In genomic region chr3:132084680-132085079, GRCm38 (mm10) we compare ENCODE assay signal across 9 mouse cellular contexts. TPM values are rescaled to one million over a fixed set of nuclear protein-coding genes. Genes with fewer than 3 reads are reported as not detected.
DNase-seq lines count a peak whose midpoint lies in the region; ATAC-seq and TF ChIP-seq lines count a peak whose summit lies in the region.
"Had no signal": no experiment of that assay in that cellular context is flagged by ENCODE, and none has a peak within 500 bp of the region (broad histone marks: within the 10 kb centered on the region; RNA-seq: fewer than 3 reads in every experiment).

No protein-coding gene starts in this region.

- peak overlapping the region; percentile 86 for H3K4me2 ChIP-seq in intestine, embryonic 15.5 days (replicated peaks)

- H3K4me3 ChIP-seq in gastrocnemius, adult 2 months = peak overlapping the region; percentile 69
- H3K4me3 ChIP-seq in embryonic facial prominence, embryonic 10.5 days = peak overlapping the region; percentile 66
- peak overlapping the region; percentile 44 for H3K4me3 ChIP-seq in intestine, embryonic 15.5 days (replicated peaks)
- H3K4me3 ChIP-seq in midbrain, embryonic 10.5 days = peak overlapping the region; percentile 65

- H3K36me3 ChIP-seq in embryonic facial prominence, embryonic 10.5 days (replicated peaks) = no peaks in the 10 kb centered on the region
- no peaks in the 10 kb centered on the region for H3K36me3 ChIP-seq in intestine, embryonic 15.5 days
- H3K36me3 ChIP-seq in midbrain, embryonic 10.5 days = no peaks in the 10 kb centered on the region

- TF ChIP-seq CTCF in gastrocnemius, adult 2 months (IDR thresholded peaks at IDR 0.05) = no peak

- H3K27me3 ChIP-seq in embryonic facial prominence, embryonic 10.5 days (replicated peaks; ENCODE audit: low read depth, poor library complexity, severe bottlenecking) = peaks cover 41% of the 10 kb centered on the region
- peaks cover 18% of the 10 kb centered on the region for H3K27me3 ChIP-seq in intestine, embryonic 15.5 days (replicated peaks)
- peaks cover 42% of the 10 kb centered on the region for H3K27me3 ChIP-seq in midbrain, embryonic 10.5 days (ENCODE audit: low read depth, poor library complexity, severe bottlenecking)

- H3K9me3 ChIP-seq in embryonic facial prominence, embryonic 10.5 days = no peaks in the 10 kb centered on the region
- no peaks in the 10 kb centered on the region for H3K9me3 ChIP-seq in intestine, embryonic 15.5 days
- H3K9me3 ChIP-seq in midbrain, embryonic 10.5 days (replicated peaks) = no peaks in the 10 kb centered on the region

- H3K27ac ChIP-seq in gastrocnemius, adult 2 months = no peak overlapping the region
- peak overlapping the region; percentile 76 for H3K27ac ChIP-seq in embryonic facial prominence, embryonic 10.5 days (replicated peaks)
- no peak overlapping the region for H3K27ac ChIP-seq in intestine, embryonic 15.5 days
- H3K27ac ChIP-seq in midbrain, embryonic 10.5 days (replicated peaks) = peak overlapping the region; percentile 64

- intact Hi-C loops in gastrocnemius, adult 2 months (cut with DNase I) = loop anchor here (5.0 kb wide), 1 partner anchor 107 kb away; no protein-coding TSS in a partner anchor

- under 1% methylated on average over 8 of the region's 8 CpGs for WGBS in embryonic facial prominence, embryonic 10.5 days
- WGBS in intestine, embryonic 15.5 days = 2% methylated on average over 8 of the region's 8 CpGs
- WGBS in midbrain, embryonic 10.5 days = 1% methylated on average over 7 of the region's 8 CpGs

- peak; percentile 50; the same call in 1 of the 2 replicates for ATAC-seq in intestine, embryonic 15.5 days

- no peak for DNase-seq in gastrocnemius, adult 2 months
- no peak for DNase-seq in gastrocnemius, adult 18-20 months (ENCODE audit: low spot score)
- DNase-seq in embryonic facial prominence, embryonic 10.5 days (ENCODE audit: low spot score) = peak; percentile 23
- no peak for DNase-seq in midbrain, embryonic 10.5 days (ENCODE audit: low spot score)
- no peak for DNase-seq in right cerebral cortex, postnatal 25 days
- DNase-seq in natural killer cell, adult 2 months (ENCODE audit: low spot score in 2 of 2) = no peak
- DNase-seq in c-Kit-positive CD71-positive TER-119-positive erythroid progenitor cells, embryonic 14.5 days (ENCODE audit: low spot score) = no peak

- peaks cover 39% of the 10 kb centered on the region for H3K4me1 ChIP-seq in embryonic facial prominence, embryonic 10.5 days
- H3K4me1 ChIP-seq in intestine, embryonic 15.5 days (replicated peaks) = peaks cover 19% of the 10 kb centered on the region; the same call in 1 of the 2 replicates
- peaks cover 42% of the 10 kb centered on the region for H3K4me1 ChIP-seq in midbrain, embryonic 10.5 days

- H3K9ac ChIP-seq in intestine, embryonic 15.5 days = peak overlapping the region; percentile 17; the same call in 1 of the 2 replicates

RNA-seq across cellular contexts. Expression of gene Dkk2, which starts 0.4 kb away (rescaled TPM):
- 1 to 10 TPM; 3.3 to 5.1 TPM for total RNA-seq in gastrocnemius, adult 2 months (2021)
- total RNA-seq in gastrocnemius, adult 18-20 months (2021) = 1 to 10 TPM; 3.6 to 8.3 TPM
- polyA plus RNA-seq in embryonic facial prominence, embryonic 10.5 days (2016; fragmentation: Nextera tagmentation; extraction: Ambion mirVana) = 5.7 and 12.1 TPM in 2 replicates
- 11.0 and 11.1 TPM in 2 replicates for polyA plus RNA-seq in intestine, embryonic 15.5 days (2015; fragmentation: Nextera tagmentation; extraction: Ambion mirVana)
- polyA plus RNA-seq in midbrain, embryonic 10.5 days (2016; fragmentation: Nextera tagmentation; extraction: Ambion mirVana) = 12.6 and 18.2 TPM in 2 replicates
- total RNA-seq: hematopoietic stem cell, adult 5-6 weeks had no signal

Comparison
In these comparisons a context has a peak if more than half of its experiments do, and no peak if none do; other contexts are left out.
1. H3K27ac ChIP-seq: peak in embryonic facial prominence, embryonic 10.5 days (single experiment) and midbrain, embryonic 10.5 days (single experiment); none in gastrocnemius, adult 2 months (single experiment) and intestine, embryonic 15.5 days (single experiment).
2. Peak in every context shown above with its lines, with median percentiles within 50 percentile points of each other: H3K4me3 ChIP-seq.